Mouse (Mus musculus) cerebellum, postnatal 25 days (tissue): ENCODE data around the gene Ppp1r12c.
A peak's percentile ranks its signal among the peaks of the same experiment; 100 is the strongest.

Source experiments
- DNase-seq, 2 experiments: peaks; one replicate each; pipeline ENCODE4 v3.0.0; 2021; ENCODE audit warnings: mixed read lengths in 2 of 2

Ppp1r12c gene

GRCm38 (mm10) chr7:4491308-4491707, 10.2 kb downstream of the Ppp1r12c start:
- DNase-seq: no peak

GRCm38 (mm10) chr7:4482281-4482680, 19.2 kb downstream of the Ppp1r12c start:
- no peak for DNase-seq

GRCm38 (mm10) chr7:4479674-4480073, 21.8 kb downstream of the Ppp1r12c start:
- peak; percentile 62 to 74 for DNase-seq

- no peak for DNase-seq
These were observed 22.6 kb downstream of the Ppp1r12c start for GRCm38 (mm10) chr7:4478796-4479291.

GRCm38 (mm10) chr7:4478021-4478795, 23.3 kb downstream of the Ppp1r12c start:
- DNase-seq: peak; percentile 77 to 82

GRCm38 (mm10) chr7:4473940-4474339, 27.5 kb downstream of the Ppp1r12c start:
- no peak for DNase-seq

- DNase-seq: peak; percentile 77 to 89
These were observed 30.3 kb downstream of the Ppp1r12c start for GRCm38 (mm10) chr7:4471179-4471555.

GRCm38 (mm10) chr7:4470275-4471178, 31.0 kb downstream of the Ppp1r12c start:
- peak; percentile 59 to 75 for DNase-seq

- no peak for DNase-seq
These were observed 33.7 kb downstream of the Ppp1r12c start for GRCm38 (mm10) chr7:4467801-4468200.

- no peak for DNase-seq
These were observed 37.2 kb downstream of the Ppp1r12c start for GRCm38 (mm10) chr7:4464194-4464824.

- DNase-seq: peak in 1 of 2 experiments; percentile 27
These were observed 40.7 kb downstream of the Ppp1r12c start, which contains the start of gene Eps8l1 for GRCm38 (mm10) chr7:4460576-4461434. Gene Eps8l1 (plus strand): TSS chr7:4460674.

- DNase-seq: no peak
These were observed 48.8 kb downstream of the Ppp1r12c start for GRCm38 (mm10) chr7:4452644-4453043.

- DNase-seq: no peak
These were observed 52.3 kb downstream of the Ppp1r12c start for GRCm38 (mm10) chr7:4449211-4449610.

- no peak for DNase-seq
These were observed 53.0 kb downstream of the Ppp1r12c start for GRCm38 (mm10) chr7:4448439-4448838.

- no peak for DNase-seq
These were observed 54.3 kb downstream of the Ppp1r12c start for GRCm38 (mm10) chr7:4447138-4447537.

GRCm38 (mm10) chr7:4445216-4445791, 56.2 kb downstream of the Ppp1r12c start, which contains the start of gene Rdh13:
Gene Rdh13 (minus strand): TSS chr7:4445649.
- peak; percentile 88 to 92 for DNase-seq

GRCm38 (mm10) chr7:4440549-4440948, 60.9 kb downstream of the Ppp1r12c start:
- DNase-seq: no peak

GRCm38 (mm10) chr7:4437721-4438120, 63.8 kb downstream of the Ppp1r12c start:
- DNase-seq: no peak

- DNase-seq: no peak
These were observed 69.5 kb downstream of the Ppp1r12c start for GRCm38 (mm10) chr7:4432026-4432425.

GRCm38 (mm10) chr7:4431548-4431947, 69.9 kb downstream of the Ppp1r12c start:
- DNase-seq: peak; percentile 58 to 71
